ENCODE assay signal across 25 mouse cellular contexts in the genomic region with DNA sequence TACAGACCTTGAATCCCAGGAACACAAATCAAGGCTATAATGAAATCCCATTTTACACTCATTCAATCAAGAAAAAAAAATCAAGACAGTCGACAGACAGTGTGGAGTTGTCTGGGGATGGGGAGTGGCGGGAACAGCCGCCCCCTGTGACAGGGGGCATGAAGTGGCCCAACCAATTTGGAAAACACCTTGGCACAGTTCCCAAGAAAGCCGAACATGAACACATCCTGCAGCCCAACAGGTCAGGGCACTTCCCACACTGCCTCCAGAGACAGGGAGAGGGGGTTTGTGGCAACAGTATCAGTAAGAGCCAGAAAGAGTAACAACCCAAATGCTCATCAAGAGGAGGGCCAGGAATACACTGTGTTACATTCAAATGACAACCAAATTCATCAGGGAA.
"Had no signal": no experiment of that assay in that cellular context is flagged by ENCODE, and none has a peak within 500 bp of the region (broad histone marks: within the 10 kb centered on the region; RNA-seq: fewer than 3 reads in every experiment).

No protein-coding gene starts in this region.

- H3K4me2 ChIP-seq: intestine, embryonic 15.5 days; kidney, embryonic 15.5 days; limb, embryonic 12.5 days; limb, embryonic 15.5 days; liver, embryonic 11.5 days; lung, embryonic 15.5 days; midbrain, embryonic 11.5 days had no signal

- H3K27ac ChIP-seq: intestine, embryonic 15.5 days; kidney, embryonic 15.5 days; limb, embryonic 12.5 days; limb, embryonic 15.5 days; liver, embryonic 14.5 days; lung, embryonic 15.5 days; stomach, postnatal 0 days had no signal

- H3K9me3 ChIP-seq: intestine, embryonic 15.5 days; kidney, embryonic 15.5 days; limb, embryonic 12.5 days; limb, embryonic 15.5 days; lung, embryonic 15.5 days had no signal

- H3K4me3 ChIP-seq: intestine, embryonic 15.5 days; kidney, embryonic 15.5 days; limb, embryonic 12.5 days; limb, embryonic 15.5 days; lung, embryonic 15.5 days; myocyte had no signal

- ATAC-seq: intestine, embryonic 15.5 days; liver, postnatal 0 days had no signal

- H3K9ac ChIP-seq: intestine, embryonic 15.5 days; kidney, embryonic 15.5 days; limb, embryonic 12.5 days; limb, embryonic 15.5 days; liver, embryonic 14.5 days; liver, postnatal 0 days; lung, embryonic 15.5 days had no signal

- DNase-seq: kidney, adult 11 months; kidney, adult 8-10 months; kidney, postnatal 10 days; kidney, postnatal 36 days; layer of hippocampus, adult 9-11 months; left cerebral cortex, postnatal 4 days; liver, postnatal 0 days; lung, postnatal 10 days; lung, postnatal 4 days; midbrain, embryonic 14.5 days; right cerebral cortex, adult 18-20 months; right cerebral cortex, postnatal 14 days; right cerebral cortex, postnatal 4 days; thymus, adult 2 months; thymus, postnatal 14 days had no signal

- H3K36me3 ChIP-seq: intestine, embryonic 15.5 days; kidney, embryonic 15.5 days; limb, embryonic 12.5 days; limb, embryonic 15.5 days; lung, embryonic 15.5 days had no signal
